Mouse (Mus musculus) intestine, embryonic 14.5 days (tissue): Measurements from ENCODE around the gene Iqschfp. TPM values are rescaled to one million over a fixed set of nuclear protein-coding genes. Genes with fewer than 3 reads are reported as not detected.
"Not testable (repeated sequence)": the region's sequence is repeated elsewhere in the genome, so short reads cannot be mapped to it uniquely, and the experiment has no call there.

ENCODE experiments used
- ATAC-seq: fragments of 200-750 bp; cut with Nextera tagmentation; replicated peaks from 2 replicates; pipeline ENCODE4 v1.8.0; 2017; ENCODE audit warnings: low read depth, moderate number of reproducible peaks, moderate TSS enrichment, moderate library complexity; ENCODE audit not compliant: low FRiP score, low TSS enrichment
- DNase-seq: peaks from one replicate; pipeline ENCODE4 v3.0.0-alpha.2; 2018; ENCODE audit warnings: low spot score
- H3K27ac ChIP-seq: fragments of 300-500 bp; sonication (generic); 2 replicates; pipeline ENCODE4 v1.5.1; 2014; ENCODE audit warnings: low read depth, mild to moderate bottlenecking, control low read depth
- H3K27me3 ChIP-seq: fragments of 300-500 bp; sonication (generic); replicated peaks from 2 replicates; pipeline ENCODE4 v1.6.1; 2014; ENCODE audit warnings: low read length, control low read depth; ENCODE audit not compliant: control insufficient read depth, insufficient read depth
- H3K36me3 ChIP-seq: fragments of 300-500 bp; sonication (generic); 2 replicates; pipeline ENCODE4 v1.6.1; 2014; ENCODE audit warnings: low read length, control low read depth; ENCODE audit not compliant: control insufficient read depth, insufficient read depth
- H3K4me1 ChIP-seq: fragments of 300-500 bp; sonication (generic); replicated peaks from 2 replicates; pipeline ENCODE4 v1.6.1; 2014; ENCODE audit warnings: low read length, control low read depth, mixed read lengths; ENCODE audit not compliant: control insufficient read depth, insufficient read depth
- H3K4me2 ChIP-seq: fragments of 300-500 bp; sonication (generic); 2 replicates; pipeline ENCODE4 v1.6.1; 2014; ENCODE audit warnings: low read length
- H3K4me3 ChIP-seq: fragments of 300-500 bp; sonication (generic); 2 replicates; pipeline ENCODE4 v1.5.1; 2014; ENCODE audit warnings: low read depth, low read length, control low read depth, mixed read lengths
- H3K9ac ChIP-seq: fragments of 300-500 bp; sonication (generic); 2 replicates; pipeline ENCODE4 v1.6.1; 2014; ENCODE audit warnings: mild to moderate bottlenecking, low read length
- H3K9me3 ChIP-seq: fragments of 300-500 bp; sonication (generic); 2 replicates; pipeline ENCODE4 v1.6.1; 2016; ENCODE audit warnings: low read length, control low read depth; ENCODE audit not compliant: control insufficient read depth
- WGBS: fragments of 180-500 bp; shearing (Covaris S2); extraction: QIAGEN DNeasy Blood & Tissue Kit; methylation state at CpG from one replicate; pipeline ENCODE4 v1.1.7; 2014; 5-methylcytosine and 5-hydroxymethylcytosine counted together
- polyA plus RNA-seq: library from polyadenylated mRNA; unstranded; fragments of >200 nt; fragmentation: Nextera tagmentation; extraction: Ambion mirVana; gene quantifications from 2 replicates; pipeline ENCODE4 v1.2.1, GENCODE M21; 2014

The Iqschfp gene
- polyA plus RNA-seq, 1 experiment from 2014 or later = not detected

- DNase-seq = no peak
- no peaks in the 10 kb centered on the region for H3K36me3 ChIP-seq
- no peak overlapping the region for H3K9ac ChIP-seq
- no peaks in the 10 kb centered on the region for H3K27me3 ChIP-seq
- H3K9me3 ChIP-seq = no peaks in the 10 kb centered on the region
- no peak for ATAC-seq
- H3K4me2 ChIP-seq = no peak overlapping the region
- H3K4me3 ChIP-seq = no peak overlapping the region
- H3K27ac ChIP-seq = no peak overlapping the region
- 67% methylated on average over 4 of the region's 4 CpGs for WGBS
- no peaks in the 10 kb centered on the region for H3K4me1 ChIP-seq
Observed at GRCm38 (mm10) chr3:68077406-68077805, 185.4 kb downstream of the Iqschfp start.

DNA sequence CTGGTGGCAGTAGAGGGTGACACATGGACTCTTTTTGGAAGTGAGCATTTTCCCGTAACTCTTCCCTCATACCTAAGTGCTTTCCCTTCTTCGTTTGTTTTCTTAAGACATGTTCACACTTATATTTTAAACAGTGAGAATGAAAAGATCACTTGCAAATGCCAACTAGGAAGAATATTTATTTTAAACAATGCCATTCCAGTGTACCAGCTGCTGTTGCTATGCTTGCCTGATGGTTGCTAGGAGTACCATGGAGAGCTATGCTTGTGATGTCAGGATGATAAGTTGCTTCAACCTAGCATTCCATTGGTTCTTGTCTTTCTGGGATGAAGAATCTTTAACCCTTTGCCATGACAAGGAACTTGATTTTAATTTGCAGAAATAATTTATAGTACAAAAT, 193.0 kb downstream of the Iqschfp start:
- H3K9me3 ChIP-seq = no peaks in the 10 kb centered on the region
- DNase-seq (no peak), ATAC-seq (no peak)
- H3K36me3 ChIP-seq = no peaks in the 10 kb centered on the region
- H3K9ac ChIP-seq = no peak overlapping the region
- WGBS = 63% methylated on average over 2 of the region's 2 CpGs
- H3K27ac ChIP-seq = no peak overlapping the region
- H3K4me2 ChIP-seq = no peak overlapping the region
- no peak overlapping the region for H3K4me3 ChIP-seq
- H3K27me3 ChIP-seq = no peaks in the 10 kb centered on the region
- H3K4me1 ChIP-seq = no peaks in the 10 kb centered on the region

DNA sequence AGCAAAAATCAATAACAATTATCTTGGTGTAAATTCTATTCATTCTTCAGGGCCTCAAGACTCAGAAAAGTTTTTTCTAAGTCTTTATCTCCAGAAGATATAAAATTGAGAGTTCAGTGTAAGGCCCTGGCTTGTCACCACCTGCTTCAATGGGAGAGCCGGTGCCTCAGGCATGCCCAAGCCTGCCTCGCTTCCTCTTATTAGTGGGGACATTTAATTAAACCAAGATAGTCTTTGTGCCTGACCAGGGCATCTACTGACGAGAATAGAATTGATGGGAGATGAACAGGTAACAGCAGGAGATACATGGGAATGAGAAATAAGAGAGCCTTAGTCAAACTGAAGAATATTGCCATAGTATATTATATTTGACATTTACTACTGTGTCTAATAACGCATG, 200.1 kb downstream of the Iqschfp start:
- Histone ChIP-seq H3K4me1 (no peaks in the 10 kb centered on the region), H3K4me2 (no peak overlapping the region), H3K9ac (no peak overlapping the region), H3K4me3 (no peak overlapping the region), H3K36me3 (no peaks in the 10 kb centered on the region), H3K9me3 (no peaks in the 10 kb centered on the region), H3K27me3 (no peaks in the 10 kb centered on the region), H3K27ac (no peak overlapping the region)
- 77% methylated on average over 4 of the region's 4 CpGs for WGBS
- no peak for ATAC-seq
- no peak for DNase-seq

DNA sequence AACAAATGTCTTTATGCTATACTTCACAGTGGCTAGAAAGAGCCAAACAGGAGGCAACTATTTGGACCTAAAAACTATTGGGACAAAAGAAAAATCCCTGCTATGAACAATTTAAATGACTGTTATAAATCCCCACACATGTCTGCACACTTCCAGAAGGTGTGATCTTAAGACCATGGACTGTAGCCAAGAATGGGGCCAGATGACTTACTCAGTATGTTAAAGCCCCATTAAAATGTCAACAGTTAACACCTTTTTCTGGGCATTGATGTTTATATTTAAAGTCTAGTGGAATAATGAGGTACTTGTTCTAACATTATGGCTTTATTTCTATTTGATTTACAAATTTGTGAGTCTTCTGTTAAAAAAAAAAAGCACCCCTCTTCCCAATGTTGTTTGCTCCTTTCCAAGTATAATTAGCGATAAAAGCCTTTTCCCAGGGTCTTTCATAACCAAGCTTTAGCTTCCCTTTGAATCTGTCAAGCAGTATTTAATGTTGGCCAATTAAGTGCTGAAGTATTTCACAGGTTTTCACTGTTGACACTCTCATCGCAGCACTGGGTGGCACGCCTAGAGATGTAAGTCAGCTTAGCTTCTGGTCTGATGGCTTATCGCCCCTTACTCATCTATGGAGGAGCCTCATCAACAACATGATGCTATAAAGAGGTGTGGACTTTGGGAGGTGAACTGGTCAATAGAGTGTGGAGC, 204.8 kb downstream of the Iqschfp start:
- no peak overlapping the region for H3K4me3 ChIP-seq
- no peak for DNase-seq
- H3K27ac ChIP-seq = no peak overlapping the region
- no peaks in the 10 kb centered on the region for H3K9me3 ChIP-seq
- WGBS = 60% methylated on average over 4 of the region's 4 CpGs
- no peak overlapping the region for H3K4me2 ChIP-seq
- H3K36me3 ChIP-seq = no peaks in the 10 kb centered on the region
- no peaks in the 10 kb centered on the region for H3K27me3 ChIP-seq
- H3K4me1 ChIP-seq = no peaks in the 10 kb centered on the region
- H3K9ac ChIP-seq = no peak overlapping the region
- no peak for ATAC-seq

DNA sequence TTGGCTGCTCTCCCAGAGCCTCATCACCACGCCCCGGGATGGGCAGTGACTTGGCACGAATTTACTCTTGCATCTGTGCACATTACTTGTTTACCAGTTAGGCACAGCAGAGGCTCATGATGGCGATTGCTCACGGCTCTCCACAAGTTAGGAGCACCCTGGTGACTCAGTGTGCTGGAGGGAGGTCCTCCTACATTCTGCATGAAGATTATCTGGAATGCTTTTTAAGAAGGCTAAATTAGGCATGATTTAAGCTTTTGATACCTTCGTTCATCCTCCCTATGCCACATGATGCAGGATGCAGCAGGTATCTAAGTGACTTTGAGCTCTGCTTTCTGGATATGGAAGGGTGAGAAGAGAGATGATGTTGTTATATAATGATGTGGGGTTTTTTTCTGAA, 207.5 kb downstream of the Iqschfp start:
- not testable (repeated sequence) for H3K9ac ChIP-seq, H3K9me3 ChIP-seq, H3K27ac ChIP-seq, H3K27me3 ChIP-seq, H3K4me1 ChIP-seq, DNase-seq, H3K4me2 ChIP-seq, H3K36me3 ChIP-seq, H3K4me3 ChIP-seq, ATAC-seq
- WGBS = 92% methylated on average over 6 of the region's 6 CpGs

DNA sequence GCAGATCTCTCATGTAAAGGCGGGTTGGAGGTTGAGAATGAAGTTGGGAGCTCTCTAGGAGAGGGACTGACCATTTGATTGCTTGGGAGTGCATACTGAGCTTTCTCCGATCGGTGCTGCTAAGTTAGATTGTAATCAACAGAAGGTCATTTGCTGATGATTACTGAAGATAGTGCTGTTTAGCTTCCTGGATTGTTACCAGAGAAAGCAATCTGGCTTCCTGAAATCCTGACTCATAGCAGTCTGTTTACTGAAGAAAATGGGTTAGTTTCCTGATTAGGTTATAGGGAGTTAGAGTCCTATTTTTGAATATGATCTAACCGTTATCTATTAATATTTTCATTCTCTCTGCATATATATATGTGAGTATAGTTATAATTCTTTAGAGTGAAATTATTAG, 209.3 kb downstream of the Iqschfp start:
- Histone ChIP-seq H3K4me2 (no peak overlapping the region), H3K9ac (no peak overlapping the region), H3K36me3 (no peaks in the 10 kb centered on the region), H3K9me3 (no peaks in the 10 kb centered on the region), H3K27ac (no peak overlapping the region), H3K4me1 (no peaks in the 10 kb centered on the region), H3K27me3 (no peaks in the 10 kb centered on the region), H3K4me3 (no peak overlapping the region)
- DNase-seq (no peak), ATAC-seq (no peak)
- 52% methylated on average over 4 of the region's 4 CpGs for WGBS

- Histone ChIP-seq H3K9me3 (no peaks in the 10 kb centered on the region), H3K27me3 (no peaks in the 10 kb centered on the region), H3K27ac (no peak overlapping the region), H3K9ac (no peak overlapping the region), H3K4me1 (no peaks in the 10 kb centered on the region), H3K4me2 (no peak overlapping the region), H3K4me3 (no peak overlapping the region), H3K36me3 (no peaks in the 10 kb centered on the region)
- 74% methylated on average over 2 of the region's 2 CpGs for WGBS
- DNase-seq (no peak), ATAC-seq (no peak)
Observed at GRCm38 (mm10) chr3:68105081-68105685, 213.2 kb downstream of the Iqschfp start.

- Histone ChIP-seq H3K36me3 (no peaks in the 10 kb centered on the region), H3K27me3 (no peaks in the 10 kb centered on the region), H3K4me1 (no peaks in the 10 kb centered on the region), H3K4me3 (no peak overlapping the region), H3K27ac (no peak overlapping the region), H3K9ac (no peak overlapping the region), H3K9me3 (no peaks in the 10 kb centered on the region), H3K4me2 (no peak overlapping the region)
- 37% methylated on average over 5 of the region's 5 CpGs for WGBS
- ATAC-seq (no peak), DNase-seq (no peak)
Observed at GRCm38 (mm10) chr3:68121338-68121737, 229.3 kb downstream of the Iqschfp start.

DNA sequence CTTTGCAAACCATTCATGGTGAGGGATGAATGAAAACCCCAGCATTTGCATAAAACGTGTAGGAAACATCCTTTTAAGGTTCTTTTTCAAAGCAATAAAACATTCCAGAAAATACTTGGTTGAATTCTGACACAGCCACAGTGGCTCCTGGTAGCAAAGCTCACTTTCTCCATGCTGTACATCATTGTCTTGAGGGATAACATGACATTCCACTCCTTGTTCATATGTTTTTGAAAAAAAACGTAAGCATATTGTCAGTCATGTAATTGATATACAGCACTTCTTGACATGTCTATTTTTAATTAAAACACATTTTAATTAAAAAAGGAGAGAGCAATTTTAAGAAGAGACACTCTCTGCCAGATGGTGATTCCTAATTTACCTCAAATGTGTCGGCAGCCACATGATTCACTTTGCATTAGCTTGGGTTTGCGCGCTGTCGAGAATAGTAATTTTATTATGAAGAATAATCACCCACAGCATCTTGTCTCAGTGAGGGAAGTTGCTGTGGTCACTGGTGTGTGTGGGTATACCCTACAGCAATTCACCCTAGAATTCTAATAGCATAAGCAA, 234.3 kb downstream of the Iqschfp start:
- Histone ChIP-seq H3K4me3 (no peak overlapping the region), H3K4me1 (no peaks in the 10 kb centered on the region), H3K9ac (no peak overlapping the region), H3K9me3 (no peaks in the 10 kb centered on the region), H3K27me3 (no peaks in the 10 kb centered on the region), H3K27ac (no peak overlapping the region), H3K36me3 (no peaks in the 10 kb centered on the region), H3K4me2 (no peak overlapping the region)
- 70% methylated on average over 6 of the region's 6 CpGs for WGBS
- ATAC-seq (no peak), DNase-seq (no peak)
